Mouse (Mus musculus) gastrocnemius, adult 2 months (tissue): Measurements from ENCODE around the gene Odf2. TPM values are rescaled to one million over a fixed set of nuclear protein-coding genes. Genes with fewer than 3 reads are reported as not detected.

ENCODE experiments used
- DNase-seq: peaks from one replicate; pipeline ENCODE4 v3.0.0; 2022
- H3K27ac ChIP-seq: fragments of 200-600 bp; 2 replicates; pipeline ENCODE4 v1.8.1; 2022; ENCODE audit warnings: mild to moderate bottlenecking
- H3K4me3 ChIP-seq: fragments of 200-600 bp; 2 replicates; pipeline ENCODE4 v1.8.1; 2022; ENCODE audit warnings: mild to moderate bottlenecking, moderate library complexity
- CTCF ChIP-seq: fragments of 200-600 bp; IDR thresholded peaks from 2 replicates; pipeline ENCODE4 v1.8.1; 2022; ENCODE audit warnings: antibody characterized with exemption, mild to moderate bottlenecking, moderate library complexity
- intact Hi-C: fragments of 180-260 bp; cut with DNase I; formaldehyde crosslinking; loops from one replicate; pipeline ENCODE4 v1.15.1; 2025
- total RNA-seq, 2 experiments: library from RNA; stranded (reverse); gene quantifications; 2 replicates each; pipeline ENCODE4 v1.2.3; 2021

Odf2 gene
- total RNA-seq, 2 experiments from 2014 or later = 11.9 to 12.7 TPM

DNA sequence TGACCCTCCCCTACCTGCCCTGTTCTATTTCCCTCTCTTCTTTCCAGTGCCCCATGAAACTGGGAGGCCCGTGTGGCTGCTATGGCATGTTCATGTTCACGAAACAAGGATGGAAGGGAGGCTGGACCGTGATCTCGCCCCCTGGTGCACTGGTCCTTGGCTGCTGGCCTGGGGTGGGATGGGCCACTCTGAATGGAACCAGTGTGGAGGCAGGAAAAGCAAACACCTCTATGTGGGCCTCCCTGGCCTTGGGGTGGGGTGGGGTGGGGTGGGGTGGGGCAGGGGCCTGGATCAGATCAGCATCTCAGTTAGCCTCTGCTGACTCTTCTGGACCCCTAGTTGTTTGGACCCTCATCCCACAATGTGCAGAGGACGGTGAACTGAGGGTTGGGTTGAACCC is 35.3 kb upstream of the Odf2 start:
- no peak for DNase-seq
- H3K27ac ChIP-seq = no peak overlapping the region
- no peak overlapping the region for H3K4me3 ChIP-seq
- no peak for TF ChIP-seq CTCF
- intact Hi-C loops = loop anchor here (10.0 kb wide), 1 partner anchor 89 kb away; no protein-coding TSS in a partner anchor

DNA sequence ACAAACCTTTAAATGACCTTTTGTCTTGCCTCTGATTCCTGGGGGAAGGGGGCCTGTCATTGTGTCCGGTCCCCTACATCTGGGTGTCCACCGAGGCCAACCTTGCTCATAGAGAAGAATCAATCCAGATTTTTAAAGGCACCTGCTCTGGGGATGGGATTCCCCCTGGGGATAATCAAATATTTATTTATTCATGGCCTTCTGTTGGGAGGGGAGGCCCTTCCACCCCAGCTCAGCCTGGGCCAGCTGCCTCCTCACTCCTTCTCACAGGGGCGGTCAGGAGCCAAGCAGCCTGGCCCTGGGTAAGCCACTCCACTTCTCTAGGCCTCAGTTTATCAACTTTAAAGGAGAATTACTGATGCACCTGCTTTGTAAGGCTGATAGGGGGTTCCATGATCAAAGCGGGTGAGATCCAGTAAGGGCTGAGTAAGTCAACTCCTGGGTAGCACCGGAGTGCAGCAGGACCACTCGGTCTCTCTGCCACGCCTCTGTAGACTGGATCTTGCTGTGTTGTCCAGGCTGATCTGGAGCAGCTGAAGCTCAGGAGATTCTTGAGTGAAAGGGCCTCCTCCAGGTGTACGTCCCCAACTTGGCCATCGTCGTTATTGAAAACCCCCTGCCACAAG is 33.3 kb upstream of the Odf2 start:
- intact Hi-C loops = loop anchor here (10.0 kb wide), 1 partner anchor 91 kb away; no protein-coding TSS in a partner anchor

DNA sequence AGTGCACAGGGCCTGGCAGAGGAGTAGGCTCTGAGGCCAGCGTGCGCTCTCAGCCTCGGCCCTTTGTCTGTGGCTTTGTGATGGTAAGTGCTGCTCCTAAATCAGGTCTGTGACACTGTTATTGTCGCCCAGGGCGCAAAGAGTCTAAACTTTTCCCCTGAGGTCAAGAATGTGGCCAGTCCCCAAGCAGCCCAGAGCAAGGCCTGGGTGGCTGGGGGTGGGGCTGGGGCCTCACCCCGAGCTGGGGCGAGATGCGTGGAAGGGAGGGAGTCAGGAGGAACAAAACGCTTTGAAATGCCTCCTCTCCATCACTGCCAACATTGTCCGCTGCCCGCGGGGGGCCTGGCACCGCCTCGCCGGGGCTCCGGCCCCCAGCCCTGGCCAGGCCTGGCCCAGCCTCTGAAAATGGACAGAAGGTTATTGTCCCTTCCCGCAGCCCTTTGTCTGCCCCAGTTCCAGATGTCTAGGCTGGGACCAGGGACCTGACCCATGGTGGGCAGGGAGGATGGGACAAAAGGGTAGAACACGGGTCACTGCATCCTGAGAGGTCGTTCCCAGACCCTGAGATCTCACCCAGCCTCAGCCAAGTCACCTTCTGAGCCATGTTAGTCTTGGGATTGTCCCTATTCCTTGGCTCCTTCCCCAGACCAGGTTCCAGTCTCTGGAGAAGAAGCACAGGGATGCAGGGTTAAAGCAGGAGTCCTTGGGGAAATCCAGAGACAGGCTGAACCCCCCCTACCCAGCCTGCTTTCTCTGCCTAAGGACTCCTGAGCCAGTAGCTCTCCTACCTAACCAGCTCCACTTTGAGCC is 32.4 kb upstream of the Odf2 start:
- H3K27ac ChIP-seq = peak overlapping the region; percentile 66

More for the DNA sequence above, 33.3 kb upstream of the Odf2 start:
- Histone ChIP-seq H3K27ac (peak overlapping the region; percentile 66; the same call in 1 of the 2 replicates), H3K4me3 (no peak overlapping the region)
- DNase-seq = no peak
- no peak for TF ChIP-seq CTCF

DNA sequence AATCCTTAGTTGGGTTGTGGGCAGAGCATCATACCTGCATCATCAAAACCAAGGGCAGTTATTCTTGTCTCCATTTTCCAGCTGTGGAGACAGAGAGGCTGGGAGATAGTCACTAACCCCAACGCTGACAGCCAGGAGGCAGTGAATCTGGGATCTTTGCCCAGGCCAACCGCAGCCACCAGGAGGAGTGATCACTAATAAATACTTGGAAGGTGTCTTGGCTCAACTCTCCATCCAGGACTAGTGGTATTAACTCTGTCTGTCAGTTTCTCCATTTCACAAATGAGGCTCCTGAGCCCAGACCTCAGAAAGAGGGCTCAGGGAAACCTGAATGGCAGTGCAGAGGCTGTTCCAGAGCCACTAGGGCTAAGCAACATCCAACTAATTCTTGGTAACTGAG is 31.7 kb upstream of the Odf2 start:
- Histone ChIP-seq H3K4me3 (peak overlapping the region; percentile 37; the same call in 1 of the 2 replicates), H3K27ac (peak overlapping the region; percentile 71)
- intact Hi-C loops = loop anchor here (10.0 kb wide), 1 partner anchor 93 kb away; no protein-coding TSS in a partner anchor
- DNase-seq = peak; percentile 53
- no peak for TF ChIP-seq CTCF

More for the DNA sequence above, 32.4 kb upstream of the Odf2 start:
- intact Hi-C loops = loop anchor here (10.0 kb wide), 1 partner anchor 92 kb away; no protein-coding TSS in a partner anchor
- no peak for TF ChIP-seq CTCF
- peak overlapping the region; percentile 37 for H3K4me3 ChIP-seq
- no peak for DNase-seq

DNA sequence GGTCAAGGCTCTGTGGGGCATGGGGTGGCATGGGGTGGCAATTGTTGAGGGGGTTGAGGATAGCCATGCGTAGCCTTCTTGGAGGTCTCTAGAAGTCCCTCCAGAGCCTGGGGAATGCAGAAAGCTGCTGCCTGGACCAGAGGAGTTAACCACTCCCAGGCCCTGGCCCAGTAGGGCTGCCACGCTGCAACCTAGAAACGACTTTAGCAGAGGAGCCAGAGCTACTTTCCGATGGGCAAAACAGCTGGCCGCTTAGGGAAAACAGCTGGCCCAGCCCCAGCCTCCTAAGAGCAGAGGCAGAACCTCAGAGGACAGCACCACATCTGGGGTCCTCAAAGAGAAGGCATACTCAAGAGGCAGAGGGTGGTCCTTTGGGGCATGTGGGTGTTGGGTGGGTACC is 31.1 kb upstream of the Odf2 start:
- peak; percentile 48 for DNase-seq
- no peak for TF ChIP-seq CTCF
- Histone ChIP-seq H3K27ac (peak overlapping the region; percentile 71), H3K4me3 (peak overlapping the region; percentile 45)
- intact Hi-C loops = loop anchor here (10.0 kb wide), 1 partner anchor 93 kb away; no protein-coding TSS in a partner anchor

DNA sequence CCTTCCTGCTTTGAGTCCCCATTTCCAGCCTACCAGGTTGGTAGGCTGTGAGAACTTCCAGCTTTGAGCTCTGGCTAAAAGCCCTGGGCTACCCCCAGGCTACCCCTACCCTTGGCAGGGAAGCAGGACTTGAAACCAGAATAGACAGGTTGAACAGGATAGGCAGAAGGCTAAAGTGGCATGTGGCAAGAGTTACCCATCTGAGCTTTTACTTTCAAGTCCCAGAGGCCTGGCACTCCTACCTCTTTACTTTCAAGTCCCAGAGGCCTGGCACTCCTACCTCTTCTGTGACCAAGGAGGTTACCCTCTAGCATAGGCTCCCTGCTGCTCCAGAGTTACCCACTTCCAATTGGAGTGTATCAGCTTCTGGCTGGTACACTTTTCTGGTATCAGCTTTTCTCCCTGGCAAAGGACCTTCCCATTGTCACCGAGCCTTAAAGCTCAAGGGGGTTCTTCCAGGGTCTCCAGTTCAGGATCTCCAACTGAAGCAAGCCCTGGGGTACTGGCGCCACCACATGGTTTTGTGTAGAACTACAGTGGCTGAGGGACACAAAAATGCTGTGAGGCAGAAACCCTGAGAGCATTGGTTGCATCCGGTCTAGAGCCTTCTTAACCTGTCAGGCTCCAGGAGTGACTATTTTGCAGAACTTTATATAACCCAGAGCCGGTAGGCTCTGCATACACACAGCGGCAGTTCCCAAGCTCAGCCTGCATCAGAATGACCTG is 30.1 kb upstream of the Odf2 start:
- Histone ChIP-seq H3K4me3 (peak overlapping the region; percentile 45), H3K27ac (peak overlapping the region; percentile 71)
- peak; percentile 80 for TF ChIP-seq CTCF
- peak; percentile 50 for DNase-seq
- intact Hi-C loops = loop anchor here (1.0 to 10.0 kb wide), 2 partner anchors 42 to 94 kb away; no protein-coding TSS in a partner anchor

DNA sequence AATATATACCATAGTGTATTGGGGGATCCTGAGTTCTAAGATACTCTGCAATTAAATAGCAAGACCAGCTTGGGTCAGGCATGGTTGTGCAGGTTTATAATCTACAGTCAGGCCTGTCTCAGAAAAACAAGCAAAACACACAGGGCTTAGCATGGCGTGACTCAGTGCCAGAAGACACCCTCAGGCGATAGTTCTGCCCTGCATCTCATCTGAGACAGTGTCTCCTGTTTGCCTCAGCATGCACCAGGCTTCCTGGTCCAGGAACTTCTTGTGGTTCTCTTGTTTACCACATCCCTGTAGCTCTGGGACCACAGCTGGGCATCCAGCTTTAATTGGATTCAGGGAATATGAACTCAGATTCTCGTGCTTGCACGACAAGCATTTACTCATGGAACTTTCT is 23.9 kb upstream of the Odf2 start:
- TF ChIP-seq CTCF = no peak
- DNase-seq = no peak
- Histone ChIP-seq H3K27ac (no peak overlapping the region), H3K4me3 (no peak overlapping the region)
- intact Hi-C loops = no loop called here

DNA sequence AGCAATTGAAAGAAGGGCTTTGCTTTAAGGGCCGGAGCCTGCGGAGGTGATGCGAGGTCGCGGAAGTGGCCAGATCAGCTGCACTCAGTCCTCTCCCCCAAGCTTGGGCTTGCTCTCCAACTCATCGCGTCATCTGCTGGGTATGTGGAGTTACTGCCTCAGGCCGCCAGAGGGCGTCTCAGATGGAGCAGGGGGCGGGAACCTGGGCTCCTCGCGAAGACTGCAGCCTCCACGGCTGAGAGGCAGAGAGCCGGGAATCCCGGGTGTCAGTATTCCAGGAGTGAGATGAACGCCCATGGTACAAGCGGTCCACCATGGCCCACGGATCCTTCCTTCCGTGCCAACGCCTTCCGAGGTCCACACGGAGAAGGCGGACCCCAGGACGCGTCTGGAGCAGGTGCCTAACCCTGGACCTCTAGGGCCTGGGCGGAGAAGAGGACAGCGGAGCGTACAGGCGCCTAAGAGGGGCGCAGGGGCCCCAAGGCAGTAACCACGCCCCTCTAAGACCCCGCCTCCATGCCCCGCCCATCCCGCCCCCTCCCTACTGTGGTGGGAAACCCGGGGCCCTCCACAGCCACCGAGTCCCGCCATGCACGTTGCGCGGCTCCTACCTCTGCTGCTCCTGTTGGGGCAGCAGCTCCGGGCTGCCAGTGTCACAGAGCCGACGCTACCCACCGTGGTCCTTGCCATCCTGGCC is 19.9 kb upstream of the Odf2 start, which contains the start of gene Cercam:
Gene Cercam, plus strand, starts transcription at position 216 of the 697 bp plus-strand sequence.
- DNase-seq = peak; percentile 89

DNA sequence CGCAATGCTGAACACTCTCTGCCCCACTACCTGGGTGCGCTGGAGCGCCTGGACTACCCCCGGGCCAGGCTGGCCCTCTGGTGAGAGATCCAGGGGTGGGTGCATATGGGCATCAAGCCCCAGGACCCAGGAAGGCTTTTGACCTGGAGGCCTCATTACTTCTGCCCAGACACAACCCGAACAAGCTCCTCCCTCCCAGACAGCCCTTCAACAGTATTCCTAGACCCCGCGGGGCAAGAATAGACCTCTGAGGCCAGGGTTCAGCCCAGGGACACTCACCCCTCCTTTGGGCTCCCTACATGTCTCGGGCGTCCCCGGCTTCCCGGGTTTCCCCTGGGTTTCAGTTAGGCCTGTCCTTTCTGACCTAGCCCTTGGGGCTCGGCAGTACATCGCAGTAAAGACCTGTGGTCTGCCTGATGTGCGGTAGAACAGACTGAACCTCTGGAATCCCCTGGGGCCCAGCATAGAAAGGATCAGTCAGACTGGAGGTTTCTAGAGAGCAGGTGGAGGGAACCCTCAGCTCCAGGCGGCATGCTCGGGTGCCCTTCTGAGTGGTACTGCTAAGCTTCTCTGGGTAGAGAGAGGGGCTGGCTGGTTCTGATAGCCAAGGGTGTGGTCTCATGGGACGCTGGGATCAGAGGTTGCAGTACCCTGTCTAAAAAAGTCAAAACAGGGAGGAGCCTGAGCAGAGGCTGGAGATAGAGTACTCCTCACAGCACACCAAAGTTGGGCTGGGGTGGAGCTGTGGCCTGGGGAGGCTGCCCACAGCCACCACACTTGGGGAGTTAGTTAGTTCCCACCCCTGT is 19.2 kb upstream of the Odf2 start:
- no peak for TF ChIP-seq CTCF
- DNase-seq = peak; percentile 60
- intact Hi-C loops = loop anchor here (2.0 kb wide), 1 partner anchor 105 kb away; no protein-coding TSS in a partner anchor
- H3K4me3 ChIP-seq = peak overlapping the region; percentile 76
- H3K27ac ChIP-seq = peak overlapping the region; percentile 65

More for the DNA sequence above, 19.9 kb upstream of the Odf2 start, which contains the start of gene Cercam:
- H3K27ac ChIP-seq = peak within 1 kb of the TSS; percentile 65
- peak within 1 kb of the TSS; percentile 76 for H3K4me3 ChIP-seq
- TF ChIP-seq CTCF = peak; percentile 99
- intact Hi-C loops = loop anchor here (2.0 kb wide), 1 partner anchor 106 kb away; no protein-coding TSS in a partner anchor

DNA sequence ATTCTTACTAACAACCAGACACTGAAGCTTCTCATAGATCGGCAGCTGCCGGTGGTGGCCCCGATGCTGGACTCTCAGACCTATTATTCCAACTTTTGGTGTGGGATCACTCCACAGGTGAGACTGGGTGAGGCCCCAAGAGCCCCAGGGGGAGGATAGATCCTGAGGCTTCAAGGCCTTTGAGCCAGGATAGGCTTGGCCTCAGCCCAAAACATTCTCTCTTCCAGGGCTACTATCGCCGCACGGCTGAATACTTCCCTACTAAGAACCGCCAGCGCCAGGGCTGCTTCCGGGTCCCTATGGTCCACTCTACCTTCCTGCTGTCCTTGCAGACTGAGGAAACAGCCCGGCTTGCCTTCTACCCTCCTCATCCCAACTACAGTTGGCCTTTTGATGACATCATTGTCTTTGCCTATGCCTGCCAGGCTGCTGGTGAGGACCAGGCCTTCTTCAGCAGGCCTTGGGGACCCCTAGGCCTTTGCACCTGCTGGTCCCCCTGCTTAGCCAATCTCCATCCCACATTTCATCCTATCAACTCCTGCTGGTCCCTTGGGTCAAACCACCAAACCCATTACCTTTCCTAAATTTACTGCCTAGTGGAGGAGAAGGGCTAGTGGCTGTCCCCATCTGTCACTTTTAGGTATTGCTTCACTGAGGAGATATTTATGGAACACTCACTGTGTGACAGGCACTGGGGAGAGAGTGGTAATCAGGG is 16.3 kb upstream of the Odf2 start:
- no peak for TF ChIP-seq CTCF
- intact Hi-C loops = no loop called here
- no peak overlapping the region for H3K27ac ChIP-seq
- H3K4me3 ChIP-seq = no peak overlapping the region
- no peak for DNase-seq
